Mouse (Mus musculus): ENCODE data around the gene Tfpi2.

Gene Tfpi2

DNA sequence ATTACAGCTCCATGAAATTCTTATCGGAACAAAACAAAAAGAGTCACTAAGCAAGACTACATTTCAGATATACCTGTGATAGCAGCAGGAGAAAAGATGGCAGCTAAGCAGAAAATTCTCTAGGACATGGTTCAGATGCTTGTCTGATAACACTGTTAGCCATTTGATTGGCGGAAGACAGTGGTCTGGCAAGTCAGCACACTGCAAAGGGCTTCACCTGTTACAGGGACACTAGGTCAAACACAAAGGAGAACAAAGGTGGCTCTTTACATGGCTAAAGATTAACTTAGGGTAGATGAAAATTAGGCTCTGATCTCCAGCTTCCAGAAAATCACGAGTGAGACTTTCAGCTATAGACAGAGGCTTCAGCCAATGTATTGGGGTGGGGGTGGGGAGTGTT, at the start of gene Tfpi2:
Tfpi2 (minus strand) TSS at position 170 of the 400 bp plus-strand sequence.
- in situ Hi-C loops (cut with MboI) = no loop called here

DNA sequence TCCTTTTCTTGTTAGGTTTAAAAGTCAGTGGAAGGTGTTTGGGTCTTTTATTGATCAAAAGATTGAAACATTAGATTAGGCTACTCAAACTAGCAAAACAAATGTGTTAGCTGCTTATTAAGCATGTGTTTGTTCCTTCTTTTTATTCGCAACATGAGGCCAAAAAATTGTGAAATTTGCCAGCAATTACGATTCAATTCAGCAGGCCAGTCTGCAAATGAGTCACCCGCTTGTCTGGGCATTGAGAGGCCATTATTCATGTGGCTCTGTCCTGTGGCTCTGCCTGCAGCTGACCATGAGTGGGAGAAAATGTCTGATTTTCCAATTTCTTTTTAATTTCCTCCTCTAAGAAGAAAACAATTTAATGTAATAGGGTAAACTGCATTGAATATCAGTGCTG, 42.2 kb upstream of the Tfpi2 start:
- in situ Hi-C loops (cut with MboI) = no loop called here

DNA sequence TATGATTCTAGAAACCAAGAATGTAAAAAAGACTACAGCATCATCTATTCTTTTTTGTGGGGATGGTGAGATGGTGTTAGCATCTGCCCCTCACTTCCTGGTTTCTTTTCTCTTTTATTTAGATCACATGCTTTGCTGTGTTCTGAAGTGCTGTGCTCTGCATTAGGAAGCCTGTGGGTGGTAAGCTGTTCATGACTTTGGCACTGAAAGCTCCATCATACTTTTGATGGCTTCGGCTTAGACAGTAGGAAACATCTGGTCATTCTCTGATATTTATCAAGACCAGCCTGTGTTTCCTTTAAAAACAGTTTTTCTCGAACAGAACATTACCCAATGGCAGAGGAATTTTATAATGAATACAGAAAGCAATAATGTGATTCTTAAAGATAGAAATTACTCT, 37.6 kb upstream of the Tfpi2 start:
- in situ Hi-C loops (cut with MboI) = no loop called here

DNA sequence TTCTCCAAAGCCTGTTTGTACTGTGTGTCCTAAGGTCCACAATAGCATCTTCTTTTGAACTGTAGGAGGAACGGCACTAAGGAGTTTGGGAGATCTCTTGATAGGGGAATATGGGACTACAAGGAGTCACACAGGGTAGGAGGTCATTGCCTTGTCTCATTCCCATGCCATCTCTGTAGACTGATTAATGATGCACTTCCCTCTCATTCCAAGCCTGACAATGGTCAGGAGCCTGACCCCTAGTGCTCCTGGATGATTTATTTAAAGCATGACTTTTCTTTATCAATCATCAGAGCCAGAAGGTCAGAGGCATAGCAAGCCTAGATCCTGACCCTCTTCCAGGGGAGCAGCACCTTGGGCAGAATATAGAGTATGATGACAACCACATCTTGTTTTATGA, 33.9 kb upstream of the Tfpi2 start:
- in situ Hi-C loops (cut with MboI) = no loop called here

DNA sequence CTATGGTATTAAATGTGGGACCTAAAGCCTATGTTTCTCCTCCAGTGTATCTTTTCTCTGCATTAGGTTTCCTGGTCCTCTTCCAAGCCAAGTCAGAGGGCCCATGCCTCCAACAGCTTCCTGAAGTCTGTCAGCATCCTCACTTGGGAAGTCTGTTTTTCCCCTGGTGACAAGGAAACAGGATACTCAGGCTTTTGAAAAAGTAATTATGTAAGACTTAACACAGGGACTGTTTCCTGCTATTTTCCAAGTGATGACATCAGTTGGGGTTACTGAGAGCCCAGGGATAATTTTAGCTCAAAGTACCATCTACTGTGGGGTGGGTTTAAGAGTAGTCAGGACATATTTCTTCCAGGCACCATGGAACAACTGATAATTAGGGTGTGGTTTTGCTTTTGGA, 20.8 kb upstream of the Tfpi2 start:
- in situ Hi-C loops (cut with MboI) = no loop called here

DNA sequence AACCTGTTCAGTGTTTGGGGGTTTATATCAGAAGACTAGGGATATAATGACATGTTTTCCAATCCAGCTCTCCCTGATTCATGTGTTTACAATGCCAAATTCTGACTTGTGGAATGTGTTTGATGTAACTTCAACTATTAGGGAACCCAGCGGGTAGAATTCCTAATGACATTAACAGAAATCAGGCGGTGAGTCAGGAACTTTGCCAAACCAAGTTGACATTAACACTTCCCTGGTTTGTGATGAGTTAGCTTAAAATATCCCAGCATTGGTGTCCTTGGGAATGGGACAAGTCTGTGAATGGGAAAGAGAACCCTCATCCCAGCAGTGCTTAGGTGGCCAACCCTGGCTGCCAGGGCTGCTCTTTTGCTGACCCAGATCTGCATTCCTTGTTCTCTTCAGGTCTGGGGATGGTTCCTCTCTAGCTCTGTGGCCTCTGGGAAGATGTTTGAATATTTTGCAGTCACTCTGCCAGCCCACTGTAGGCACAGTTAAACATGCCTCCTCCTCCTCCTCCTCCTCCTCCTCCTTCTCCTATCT, 19.9 kb upstream of the Tfpi2 start:
- in situ Hi-C loops (cut with MboI) = no loop called here

DNA sequence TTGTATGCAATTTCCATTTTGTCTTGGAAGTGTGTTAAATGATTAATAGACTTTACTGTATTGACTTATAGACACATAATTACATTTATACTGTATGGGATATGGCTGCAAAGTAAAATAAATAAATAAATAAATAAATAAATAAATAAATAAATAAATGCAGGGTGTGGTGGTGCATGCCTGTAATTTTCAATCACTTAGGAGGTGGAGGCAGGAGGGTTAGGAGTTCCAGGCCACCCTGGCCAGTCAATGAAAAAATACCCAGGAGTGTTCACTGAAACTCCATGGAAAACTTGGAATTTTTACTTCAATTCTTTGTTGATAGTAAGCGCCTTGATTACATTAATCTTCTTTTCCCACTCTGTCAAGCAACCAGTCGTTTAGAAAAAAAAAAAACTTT, 16.1 kb upstream of the Tfpi2 start:
- in situ Hi-C loops (cut with MboI) = no loop called here

DNA sequence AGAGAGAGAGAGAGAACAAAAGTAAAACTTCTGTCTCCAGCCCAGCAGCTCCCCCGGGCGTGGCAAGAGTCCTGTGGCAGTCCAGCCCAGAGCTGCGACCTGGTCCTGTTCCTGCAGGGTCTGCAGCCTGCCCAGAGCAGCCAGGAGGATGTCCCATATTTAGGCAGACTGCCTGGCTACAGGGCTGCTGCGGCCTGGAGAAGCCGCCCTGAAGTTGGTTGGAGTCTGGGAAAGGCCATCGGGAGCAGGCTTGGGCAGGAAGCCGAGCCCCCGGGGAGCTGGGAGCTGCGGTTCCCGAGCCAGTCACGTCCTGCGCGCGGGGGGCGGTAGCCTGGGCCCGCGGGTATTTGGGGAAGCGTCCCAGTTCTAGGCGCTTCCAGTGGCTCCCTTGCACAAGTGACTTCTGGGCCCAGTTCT, 15.2 kb upstream of the Tfpi2 start, which contains the start of gene Gng11:
Gng11 (plus strand) TSS at position 15 of the 417 bp plus-strand sequence.
- in situ Hi-C loops (cut with MboI) = no loop called here

DNA sequence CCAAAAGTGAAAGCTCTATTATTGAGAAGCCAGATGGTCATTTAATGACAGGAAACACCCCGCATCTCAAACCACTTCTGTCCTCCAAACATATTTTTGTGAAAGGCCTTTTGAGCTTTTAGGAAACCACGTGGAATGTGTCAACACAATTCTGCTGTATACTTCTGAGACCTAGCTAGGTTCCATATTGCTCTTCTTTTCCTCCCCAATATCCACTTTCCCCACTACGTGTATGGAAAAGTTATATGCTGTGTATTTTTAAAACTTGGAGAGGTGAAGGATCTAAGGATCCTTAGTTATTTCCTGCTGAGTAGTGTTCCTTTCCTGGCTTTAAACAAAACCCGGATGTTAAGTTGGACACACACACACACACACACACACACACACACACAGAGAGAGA, 14.7 kb upstream of the Tfpi2 start:
- in situ Hi-C loops (cut with MboI) = no loop called here

DNA sequence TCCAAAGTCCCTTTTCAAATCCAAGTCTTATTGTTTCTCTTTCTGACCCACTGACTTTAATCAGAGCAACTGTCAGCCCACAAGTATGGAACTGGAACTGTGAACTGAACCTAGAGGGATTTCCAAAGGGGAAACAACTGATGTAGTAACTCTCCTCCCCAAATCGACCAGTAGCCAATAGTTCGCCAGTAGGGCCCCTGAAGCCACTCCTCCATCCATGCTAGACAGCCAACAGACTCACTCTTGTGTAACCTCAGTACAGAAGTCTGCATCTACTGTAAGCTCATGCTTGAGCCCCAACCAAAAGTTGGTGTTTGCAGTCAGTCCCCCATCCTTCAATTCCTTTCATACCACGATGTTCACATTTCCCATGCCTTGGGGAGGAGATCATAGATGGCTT, 12.0 kb upstream of the Tfpi2 start:
- in situ Hi-C loops (cut with MboI) = no loop called here

DNA sequence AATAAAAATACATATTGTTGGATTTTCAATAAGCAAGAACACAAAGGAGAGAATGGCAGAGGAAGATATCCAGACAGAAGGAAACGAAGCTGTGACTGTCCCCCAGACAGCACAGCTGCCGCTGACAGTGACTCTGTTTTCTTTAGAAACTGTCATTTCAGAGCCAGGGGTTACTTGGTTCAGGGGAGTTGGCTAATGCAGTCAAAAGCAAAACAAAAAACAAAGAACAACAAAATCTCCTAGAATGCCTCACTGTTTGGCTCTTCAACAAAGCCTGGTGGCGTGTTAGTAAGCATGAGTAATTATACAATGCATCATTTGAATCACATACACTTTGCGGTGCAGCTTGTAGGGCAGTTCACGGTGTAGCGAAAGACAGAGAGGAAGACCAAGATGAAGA, 10.6 kb upstream of the Tfpi2 start:
- in situ Hi-C loops (cut with MboI) = no loop called here

DNA sequence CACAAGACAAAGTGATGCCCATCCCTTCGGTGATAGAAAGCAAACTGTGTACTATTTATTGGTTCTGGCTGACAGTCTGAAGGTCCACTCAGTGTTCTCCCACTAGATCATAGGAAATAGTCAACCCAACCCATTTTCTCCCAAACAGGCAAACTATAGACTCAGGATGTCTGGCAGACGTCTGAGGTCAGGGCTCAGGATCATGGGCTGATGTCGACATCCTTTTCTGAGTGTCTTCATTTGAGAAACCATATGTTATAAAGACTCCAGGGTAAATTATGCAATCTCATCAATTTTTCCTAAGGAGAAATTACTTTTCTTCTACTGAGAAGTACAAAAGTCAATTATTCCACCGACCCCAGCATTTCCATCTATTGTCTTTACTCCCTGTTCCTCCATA, 9.4 kb upstream of the Tfpi2 start:
- in situ Hi-C loops (cut with MboI) = no loop called here

DNA sequence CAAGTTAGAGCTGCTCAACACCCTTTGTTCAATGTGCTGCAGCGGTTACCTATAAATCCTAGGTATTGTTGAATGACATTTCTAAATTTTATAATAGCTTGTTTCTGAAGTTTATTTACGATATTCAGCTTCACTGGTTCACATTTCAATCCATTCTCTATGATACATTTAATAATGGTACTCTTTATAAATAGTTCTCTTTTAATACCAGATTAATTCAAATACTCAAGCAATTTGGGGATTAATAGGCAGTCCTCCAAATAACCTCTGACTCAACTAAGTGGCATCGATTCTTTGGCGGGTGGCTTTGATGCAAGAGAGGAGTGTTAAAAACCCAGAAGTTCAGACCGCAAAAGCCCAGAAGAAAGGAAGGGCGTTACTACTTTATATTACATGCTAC, 4.8 kb upstream of the Tfpi2 start, which contains the start of gene Gngt1:
Gngt1 (plus strand) TSS at position 301 of the 400 bp plus-strand sequence.
- in situ Hi-C loops (cut with MboI) = no loop called here

DNA sequence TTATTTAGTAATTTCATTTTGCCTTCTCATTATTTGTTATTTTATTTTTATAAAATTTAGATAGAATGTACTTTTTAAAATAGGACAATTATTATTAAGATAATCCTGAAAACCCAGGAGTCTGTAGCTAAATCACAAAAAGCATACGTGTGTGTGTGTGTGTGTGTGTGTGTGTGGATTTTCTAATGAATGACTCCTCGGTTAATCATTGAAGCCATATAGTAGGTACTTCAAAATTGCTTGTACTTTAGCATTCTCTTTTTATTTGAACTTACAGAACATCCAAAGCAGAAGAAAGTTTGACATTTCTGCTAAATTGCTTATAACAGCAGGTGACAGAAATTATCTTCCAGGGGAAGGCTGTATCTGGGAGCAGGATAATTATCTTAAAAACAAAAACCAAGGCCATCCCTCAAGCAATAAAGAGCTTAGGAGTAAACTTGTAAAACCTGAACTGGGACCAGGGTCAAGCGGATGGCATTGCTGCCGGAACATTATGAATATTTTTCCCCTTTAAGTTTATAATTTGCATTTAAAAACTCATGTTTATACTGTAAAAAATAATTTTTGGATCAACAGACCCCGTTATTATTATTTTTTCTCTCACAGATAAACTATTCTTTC, 5.9 kb downstream of the Tfpi2 start:
- in situ Hi-C loops (cut with MboI) = no loop called here

DNA sequence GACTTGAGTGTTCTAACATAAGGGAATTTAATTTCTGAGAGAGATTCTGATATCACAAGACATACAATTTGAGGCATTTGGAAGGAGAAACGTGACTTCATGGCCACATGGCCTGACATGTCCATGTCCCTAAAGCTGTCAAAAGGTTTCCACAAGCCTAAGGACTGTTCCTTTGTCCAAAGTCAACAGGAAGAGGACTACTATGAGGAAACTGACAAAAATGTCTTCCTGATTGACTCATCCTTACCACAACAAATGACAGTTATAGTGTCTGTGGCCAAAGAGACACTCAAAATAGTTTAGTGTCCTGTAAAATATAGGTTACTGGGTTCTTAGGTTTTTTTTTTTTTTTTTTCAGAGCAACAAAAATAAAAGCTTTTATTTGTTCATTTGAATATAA, 15.0 kb downstream of the Tfpi2 start:
- in situ Hi-C loops (cut with MboI) = no loop called here

DNA sequence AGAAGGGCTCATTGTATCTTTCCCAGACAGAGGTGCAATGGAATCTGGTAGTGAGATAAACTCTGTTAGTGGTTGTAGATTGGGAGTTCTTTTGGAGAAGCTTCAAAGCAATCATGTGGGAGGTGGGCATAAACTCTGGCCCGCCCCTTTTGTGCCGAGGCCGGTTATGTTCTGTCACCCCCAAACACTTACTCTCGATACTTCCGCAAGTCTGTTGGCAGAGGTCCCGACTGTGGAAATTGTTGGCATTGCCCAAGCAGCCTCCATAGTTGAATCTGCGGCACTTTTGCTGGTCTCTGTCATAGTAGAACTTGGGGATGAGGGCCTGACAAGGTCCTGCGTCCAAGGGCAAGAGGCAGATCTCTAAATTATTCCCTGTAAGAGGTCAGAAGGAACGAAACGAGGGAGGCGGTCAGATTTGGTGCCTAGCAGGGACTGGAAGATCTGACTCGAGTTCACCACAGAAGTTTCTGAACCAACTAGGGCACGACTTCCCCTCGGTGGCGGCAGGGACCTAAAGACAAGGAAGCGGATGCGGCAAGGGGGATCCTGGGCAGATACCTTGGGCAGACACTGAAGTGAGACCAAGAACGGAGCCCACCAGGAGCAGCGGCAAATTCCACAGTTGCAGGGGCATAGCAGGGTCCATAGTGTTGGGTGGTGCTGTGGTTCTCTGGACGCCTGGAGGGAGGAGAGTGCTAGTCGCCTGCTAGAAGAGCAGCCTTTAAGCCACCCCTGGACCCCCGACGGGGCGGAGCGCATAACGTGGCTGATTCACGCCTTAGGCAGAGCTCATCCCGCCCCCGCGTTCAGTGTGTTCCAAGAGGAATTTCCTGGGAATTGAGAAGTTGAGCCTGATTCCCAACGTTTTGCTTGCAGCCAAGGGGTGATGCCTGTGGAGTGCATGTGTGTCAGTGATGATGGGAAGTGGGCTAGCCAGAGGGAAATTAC, 20.8 kb downstream of the Tfpi2 start:
- in situ Hi-C loops (cut with MboI) = no loop called here

DNA sequence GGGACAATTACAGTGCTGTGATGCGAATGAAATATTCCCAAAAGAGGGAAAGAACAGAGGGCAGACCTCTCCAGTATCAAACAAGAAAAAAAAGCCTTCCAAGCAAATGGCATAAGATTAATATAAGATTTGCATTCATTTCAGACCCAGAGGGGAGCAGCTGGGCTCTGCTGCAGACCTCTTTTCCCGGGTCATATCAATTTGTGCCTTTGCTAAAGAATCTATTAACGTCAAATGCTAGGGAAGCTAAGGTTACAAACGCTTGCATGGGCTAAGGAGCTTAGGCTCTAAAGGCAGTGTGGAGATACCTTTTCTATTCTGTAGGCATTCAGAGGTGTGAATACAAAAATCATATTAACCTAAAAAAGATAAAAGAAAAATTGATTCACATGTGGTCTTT, 33.8 kb downstream of the Tfpi2 start:
- in situ Hi-C loops (cut with MboI) = no loop called here

DNA sequence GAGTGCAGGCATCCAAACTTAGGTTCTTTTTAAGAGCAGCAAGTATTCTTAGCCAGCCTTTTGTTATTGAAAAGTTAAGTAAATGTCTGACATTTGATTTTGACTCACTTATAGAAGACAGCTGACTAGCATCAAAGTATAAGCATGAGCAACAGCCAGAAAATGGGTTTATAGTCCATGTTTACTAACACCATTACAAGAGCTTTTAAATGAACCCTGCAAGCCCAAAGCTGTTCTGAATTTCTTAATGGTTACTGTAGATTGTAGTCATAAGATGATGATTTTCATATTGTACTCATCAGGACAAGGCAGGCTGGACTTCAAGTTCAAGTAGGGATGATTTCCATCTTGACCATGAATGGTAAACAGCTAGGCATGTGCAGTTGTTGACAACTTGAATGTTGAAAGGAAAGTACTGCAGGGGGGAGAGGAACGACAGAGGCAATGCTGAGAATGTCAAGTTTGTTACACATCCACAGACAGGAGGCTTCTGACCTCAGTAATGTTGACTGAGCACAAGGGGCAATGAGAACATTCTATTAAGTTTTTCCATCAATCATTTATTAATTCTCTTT, 52.5 kb downstream of the Tfpi2 start:
- in situ Hi-C loops (cut with MboI) = no loop called here

DNA sequence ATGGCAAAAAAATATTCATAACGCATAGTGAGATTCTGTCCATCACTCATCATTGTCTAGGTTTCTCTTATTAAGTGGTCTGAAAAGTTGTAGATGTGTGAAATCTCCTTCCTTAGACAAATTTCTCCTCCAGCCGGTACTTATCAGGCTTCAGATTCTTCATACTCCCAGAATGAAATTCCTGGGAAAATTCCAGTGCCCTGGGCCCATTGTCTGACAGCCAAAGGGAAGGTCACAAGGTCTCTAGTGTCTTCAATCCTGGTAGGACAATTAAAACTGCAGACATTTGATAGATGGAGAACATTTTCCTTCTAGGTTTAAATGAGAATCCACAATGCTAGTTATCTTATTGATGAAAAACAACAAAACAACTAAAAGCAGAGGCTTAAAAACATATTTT, 53.1 kb downstream of the Tfpi2 start:
- in situ Hi-C loops (cut with MboI) = no loop called here

DNA sequence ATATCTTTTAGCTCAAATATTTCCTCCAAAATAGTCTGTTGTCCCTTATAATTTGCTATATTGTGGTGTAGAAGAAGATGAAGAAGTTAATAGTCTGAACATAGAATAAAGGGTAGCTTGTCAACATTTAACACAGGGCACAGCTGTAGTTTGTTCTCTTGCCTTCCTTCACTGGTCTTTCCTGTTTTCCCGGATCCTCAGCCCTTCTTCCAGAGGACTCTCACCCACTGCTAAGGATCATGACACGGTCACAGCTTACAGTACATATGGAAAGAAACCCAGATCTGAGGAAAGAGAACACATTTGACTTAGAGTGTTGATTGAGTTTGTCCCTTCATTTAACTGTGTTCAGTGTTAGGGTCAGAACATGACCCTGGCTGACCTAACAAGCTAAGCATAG, 53.7 kb downstream of the Tfpi2 start:
- in situ Hi-C loops (cut with MboI) = no loop called here

DNA sequence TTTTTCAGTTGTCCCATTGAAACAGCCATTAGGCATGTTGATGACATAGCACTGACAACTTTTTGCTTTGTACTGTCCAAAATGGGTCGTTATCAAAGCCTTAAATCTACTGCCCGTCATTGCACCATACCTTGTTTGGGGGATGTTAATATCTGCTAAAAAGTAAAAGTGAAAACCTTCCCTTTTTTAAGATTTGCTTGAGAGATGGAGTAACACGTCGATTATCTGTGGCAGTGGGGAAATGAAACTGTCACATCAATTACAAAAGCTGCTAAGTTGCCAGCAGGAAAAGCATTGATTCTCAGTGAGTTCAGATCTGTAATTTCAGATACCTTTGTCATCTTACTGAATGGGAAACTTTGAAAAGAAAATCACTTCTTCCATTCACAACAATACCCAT, 62.6 kb downstream of the Tfpi2 start:
- in situ Hi-C loops (cut with MboI) = no loop called here

DNA sequence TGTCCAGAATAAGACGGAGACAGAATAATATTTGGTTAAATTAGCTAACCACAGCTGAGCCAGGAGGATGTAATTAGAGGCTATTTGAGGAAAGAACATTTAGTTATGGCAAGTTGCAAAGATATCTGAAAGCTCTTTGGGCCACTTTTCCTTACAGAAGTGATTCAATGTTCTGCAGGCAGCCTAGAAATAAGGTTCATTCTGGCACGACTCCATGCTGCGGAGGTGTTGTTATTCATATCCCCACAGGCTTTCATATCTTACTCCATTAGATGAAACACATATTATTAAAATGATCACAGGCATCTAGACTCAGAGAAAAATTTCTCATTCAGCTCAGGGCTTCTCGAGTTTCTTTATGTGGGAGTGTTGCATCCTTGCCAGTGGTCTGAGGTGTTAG, 65.8 kb downstream of the Tfpi2 start:
- in situ Hi-C loops (cut with MboI) = no loop called here

DNA sequence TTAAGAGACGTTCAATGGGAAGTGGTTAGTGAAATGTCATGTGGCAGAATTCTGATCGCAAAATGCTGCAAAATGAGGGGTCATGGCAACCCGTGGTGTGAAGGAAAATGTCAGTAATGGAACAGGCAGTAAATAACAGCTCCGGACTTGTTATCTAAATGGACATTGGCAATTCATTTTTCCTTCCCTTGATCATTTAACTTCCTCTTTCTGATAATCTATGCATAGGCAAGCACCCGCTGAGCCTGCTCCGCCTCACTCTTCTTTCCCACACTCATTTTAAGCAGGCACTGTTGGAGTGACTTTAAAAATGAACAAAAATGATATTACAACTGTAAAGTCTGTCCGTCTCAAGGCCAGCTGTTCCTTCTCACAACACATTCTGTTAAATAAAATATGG, 72.7 kb downstream of the Tfpi2 start:
- in situ Hi-C loops (cut with MboI) = no loop called here
